Mouse (Mus musculus): Measurements from ENCODE around the gene Higd1a. TPM values are rescaled to one million over a fixed set of nuclear protein-coding genes. Genes with fewer than 3 reads are reported as not detected.

The Higd1a gene
- polyA plus RNA-seq (2012; ENCODE audit: insufficient read depth, insufficient read length, low replicate concordance, missing spikeins), result not detected in 2 replicates

DNA sequence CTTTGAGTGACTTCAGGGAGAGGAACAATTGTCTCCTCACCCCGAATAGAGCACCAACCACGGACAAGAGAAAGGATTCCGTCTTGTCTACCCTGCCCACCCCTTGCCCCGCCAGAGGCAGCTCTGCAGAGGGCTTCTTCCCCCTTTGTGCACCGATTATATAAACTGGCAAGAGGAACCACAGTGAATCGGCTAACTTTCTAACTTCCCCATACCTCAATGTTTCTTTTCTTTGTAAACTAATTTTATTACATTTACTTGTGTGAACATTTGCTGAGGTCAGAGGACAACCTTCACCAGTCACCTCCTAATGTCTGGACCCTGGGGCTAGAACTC lies at the start of gene Higd1a:
Gene Higd1a, minus strand, starts transcription at position 210 of the 336 bp plus-strand sequence.
- 5% methylated on average over 6 of the region's 6 CpGs for WGBS
- Histone ChIP-seq H3K4me3 (ENCODE audit: insufficient read depth, low read depth, low read length) (peak within 1 kb of the TSS; percentile 66), H3K27ac (ENCODE audit: insufficient read depth, low read depth, low read length) (peak within 1 kb of the TSS; percentile 78), H3K4me1 (ENCODE audit: control insufficient read depth, insufficient read depth, low read length) (no peaks in the 10 kb centered on the region)
- no peak for TF ChIP-seq CTCF (IDR thresholded peaks at IDR 0.05; ENCODE audit: insufficient read depth, low read depth, low read length)

DNA sequence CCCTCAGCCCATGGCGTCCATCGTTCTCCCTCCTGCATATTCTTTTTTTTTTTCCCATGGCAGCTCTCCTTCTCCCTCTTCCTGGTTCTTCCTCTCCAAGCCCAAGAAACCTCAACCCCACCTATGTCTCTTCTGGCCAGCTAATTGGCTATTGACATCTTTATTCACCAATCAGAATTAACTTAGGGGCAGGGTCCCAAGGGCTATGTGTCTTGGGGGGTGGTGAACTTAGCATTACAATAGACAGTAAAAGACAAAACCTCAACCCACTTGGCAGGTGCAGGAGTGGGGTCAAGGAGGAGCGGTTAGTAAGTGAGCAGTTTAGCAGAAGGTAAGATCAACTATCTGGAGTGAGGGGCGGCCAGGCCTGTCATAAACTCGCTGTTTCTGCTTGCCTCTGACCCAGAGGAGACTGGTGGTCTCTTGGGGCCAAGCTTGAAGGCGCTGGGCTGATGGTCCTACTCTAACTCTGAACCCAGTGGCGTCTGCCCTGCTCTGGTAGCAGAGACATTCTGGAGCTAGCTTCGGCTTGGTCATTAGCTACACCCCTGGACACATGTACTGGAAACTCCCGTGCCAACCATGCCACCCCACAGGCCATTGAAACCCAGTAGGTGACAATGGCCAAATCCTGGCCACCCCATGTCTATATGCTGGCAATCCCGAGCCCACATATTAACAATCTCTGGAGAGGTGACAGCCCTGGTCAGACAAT lies 49.4 kb upstream of the Higd1a start:
- H3K4me1 ChIP-seq (ENCODE audit: control insufficient read depth, insufficient read depth, low read length), result peaks cover 3% of the 10 kb centered on the region; the same call in 1 of the 2 replicates
- H3K4me3 ChIP-seq (ENCODE audit: insufficient read depth, low read depth, low read length), result no peak overlapping the region
- no peak overlapping the region for H3K27ac ChIP-seq (ENCODE audit: insufficient read depth, low read depth, low read length)
- TF ChIP-seq POLR2A (IDR thresholded peaks at IDR 0.05; ENCODE audit: insufficient read depth, low read depth, low read length), result no peak
- no peak for TF ChIP-seq CTCF (IDR thresholded peaks at IDR 0.05; ENCODE audit: insufficient read depth, low read depth, low read length)
- WGBS, result 73% methylated on average over 10 of the region's 10 CpGs

DNA sequence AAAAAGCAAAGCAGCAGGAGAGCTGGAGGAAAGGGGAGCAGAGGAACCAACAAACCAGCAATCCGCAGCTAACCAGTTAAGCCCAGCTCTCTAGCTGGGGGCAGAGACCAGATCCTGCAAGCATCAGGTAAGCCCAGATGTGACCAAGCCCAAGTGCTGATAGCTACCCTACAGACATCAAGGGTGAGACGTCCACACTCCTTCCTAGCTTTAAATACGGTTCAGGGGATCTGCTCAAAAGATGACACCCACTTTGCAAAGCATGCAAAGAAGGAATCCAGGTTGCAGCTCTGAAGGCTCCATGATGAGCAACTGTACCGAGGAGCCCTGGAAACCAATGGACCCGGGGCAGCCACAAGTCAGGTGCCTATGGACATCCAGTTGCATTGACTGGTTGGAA lies 48.3 kb upstream of the Higd1a start:
- WGBS, result 87% methylated on average over 5 of the region's 5 CpGs
- TF ChIP-seq CTCF (IDR thresholded peaks at IDR 0.05; ENCODE audit: insufficient read depth, low read depth, low read length) (no peak), POLR2A (IDR thresholded peaks at IDR 0.05; ENCODE audit: insufficient read depth, low read depth, low read length) (no peak)
- Histone ChIP-seq H3K4me1 (ENCODE audit: control insufficient read depth, insufficient read depth, low read length) (peaks cover 6% of the 10 kb centered on the region; the same call in 1 of the 2 replicates), H3K27ac (ENCODE audit: insufficient read depth, low read depth, low read length) (no peak overlapping the region), H3K4me3 (ENCODE audit: insufficient read depth, low read depth, low read length) (no peak overlapping the region)

DNA sequence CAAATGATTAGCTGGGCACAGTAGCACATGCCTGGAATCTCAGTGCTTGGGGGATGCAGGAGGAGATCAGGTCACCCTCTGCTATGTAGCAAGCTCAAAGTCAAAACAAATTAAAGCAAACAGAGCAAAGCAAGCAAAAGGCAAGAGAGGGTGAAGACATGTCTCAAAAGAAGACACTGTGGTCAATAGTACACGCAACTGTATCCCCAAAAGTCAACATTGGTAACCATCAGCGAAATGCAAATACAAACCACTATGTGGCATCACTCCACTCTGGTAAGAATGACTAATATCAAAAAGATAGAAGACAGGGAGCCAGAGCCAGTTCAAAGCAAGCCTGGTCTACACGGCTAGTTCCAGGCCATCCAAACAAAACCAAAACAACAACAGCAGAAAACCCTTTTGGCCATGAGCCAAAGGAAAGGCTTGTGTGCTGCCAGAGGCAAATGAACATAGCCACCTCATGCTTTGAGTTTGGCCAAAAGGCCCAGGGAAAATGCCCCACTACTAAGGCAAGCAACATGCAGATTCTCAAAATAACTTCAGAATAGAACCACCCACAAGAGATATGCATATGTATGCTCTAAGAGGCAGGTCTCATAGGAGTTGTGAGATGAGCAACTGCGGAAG lies 47.5 kb upstream of the Higd1a start:
- TF ChIP-seq CTCF (IDR thresholded peaks at IDR 0.05; ENCODE audit: insufficient read depth, low read depth, low read length), result no peak
- no peak for TF ChIP-seq POLR2A (IDR thresholded peaks at IDR 0.05; ENCODE audit: insufficient read depth, low read depth, low read length)
- 82% methylated on average over 4 of the region's 4 CpGs for WGBS
- Histone ChIP-seq H3K27ac (ENCODE audit: insufficient read depth, low read depth, low read length) (no peak overlapping the region), H3K4me1 (ENCODE audit: control insufficient read depth, insufficient read depth, low read length) (peaks cover 11% of the 10 kb centered on the region; the same call in 1 of the 2 replicates), H3K4me3 (ENCODE audit: insufficient read depth, low read depth, low read length) (no peak overlapping the region)

DNA sequence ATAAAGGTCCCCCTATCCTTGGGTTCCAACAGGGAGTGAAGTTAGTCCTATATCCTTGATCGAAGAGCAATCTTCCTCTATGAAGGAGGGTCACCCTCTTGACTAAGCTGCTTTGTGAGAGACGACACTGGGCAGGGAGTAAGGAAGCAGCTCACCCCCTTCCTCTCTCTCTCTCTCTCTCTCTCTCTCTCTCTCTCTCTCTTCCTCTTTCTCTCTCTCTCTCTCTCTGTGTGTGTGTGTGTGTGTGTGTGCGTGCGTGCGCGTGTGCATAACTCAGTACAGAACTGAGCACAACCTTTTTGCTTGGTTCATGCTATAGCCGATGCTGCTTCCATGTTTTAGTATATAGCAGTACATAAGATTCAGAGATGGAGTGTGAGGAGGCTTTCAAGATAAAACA lies 46.8 kb upstream of the Higd1a start:
- H3K27ac ChIP-seq (ENCODE audit: insufficient read depth, low read depth, low read length), result no peak overlapping the region
- WGBS, result 93% methylated on average over 7 of the region's 7 CpGs
- peaks cover 11% of the 10 kb centered on the region; the same call in 1 of the 2 replicates for H3K4me1 ChIP-seq (ENCODE audit: control insufficient read depth, insufficient read depth, low read length)
- no peak overlapping the region for H3K4me3 ChIP-seq (ENCODE audit: insufficient read depth, low read depth, low read length)
- TF ChIP-seq POLR2A (IDR thresholded peaks at IDR 0.05; ENCODE audit: insufficient read depth, low read depth, low read length) (no peak), CTCF (IDR thresholded peaks at IDR 0.05; ENCODE audit: insufficient read depth, low read depth, low read length) (no peak)

DNA sequence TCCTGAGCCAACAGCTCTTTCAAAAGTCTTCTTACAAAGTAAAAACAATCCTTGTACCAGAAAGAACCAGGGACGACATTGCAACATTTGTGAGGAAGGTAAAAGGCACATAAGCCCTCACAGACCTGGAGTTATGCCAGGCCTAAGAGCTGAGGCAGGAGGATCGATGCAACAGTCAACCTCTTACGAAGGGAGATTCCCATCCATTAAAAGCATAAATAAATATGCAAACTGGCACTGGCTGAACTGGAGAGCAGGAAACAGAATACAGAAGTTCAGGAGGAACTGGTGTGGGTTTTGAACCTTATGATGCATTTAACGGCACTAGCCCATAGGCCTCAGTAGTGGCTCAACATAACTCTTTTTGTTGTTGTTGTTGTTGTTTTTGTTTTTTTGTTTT lies 46.2 kb upstream of the Higd1a start:
- peaks cover 11% of the 10 kb centered on the region; the same call in 1 of the 2 replicates for H3K4me1 ChIP-seq (ENCODE audit: control insufficient read depth, insufficient read depth, low read length)
- no peak overlapping the region for H3K4me3 ChIP-seq (ENCODE audit: insufficient read depth, low read depth, low read length)
- TF ChIP-seq CTCF (IDR thresholded peaks at IDR 0.05; ENCODE audit: insufficient read depth, low read depth, low read length) (no peak), POLR2A (IDR thresholded peaks at IDR 0.05; ENCODE audit: insufficient read depth, low read depth, low read length) (no peak)
- 85% methylated on average over 4 of the region's 4 CpGs for WGBS
- no peak overlapping the region for H3K27ac ChIP-seq (ENCODE audit: insufficient read depth, low read depth, low read length)

DNA sequence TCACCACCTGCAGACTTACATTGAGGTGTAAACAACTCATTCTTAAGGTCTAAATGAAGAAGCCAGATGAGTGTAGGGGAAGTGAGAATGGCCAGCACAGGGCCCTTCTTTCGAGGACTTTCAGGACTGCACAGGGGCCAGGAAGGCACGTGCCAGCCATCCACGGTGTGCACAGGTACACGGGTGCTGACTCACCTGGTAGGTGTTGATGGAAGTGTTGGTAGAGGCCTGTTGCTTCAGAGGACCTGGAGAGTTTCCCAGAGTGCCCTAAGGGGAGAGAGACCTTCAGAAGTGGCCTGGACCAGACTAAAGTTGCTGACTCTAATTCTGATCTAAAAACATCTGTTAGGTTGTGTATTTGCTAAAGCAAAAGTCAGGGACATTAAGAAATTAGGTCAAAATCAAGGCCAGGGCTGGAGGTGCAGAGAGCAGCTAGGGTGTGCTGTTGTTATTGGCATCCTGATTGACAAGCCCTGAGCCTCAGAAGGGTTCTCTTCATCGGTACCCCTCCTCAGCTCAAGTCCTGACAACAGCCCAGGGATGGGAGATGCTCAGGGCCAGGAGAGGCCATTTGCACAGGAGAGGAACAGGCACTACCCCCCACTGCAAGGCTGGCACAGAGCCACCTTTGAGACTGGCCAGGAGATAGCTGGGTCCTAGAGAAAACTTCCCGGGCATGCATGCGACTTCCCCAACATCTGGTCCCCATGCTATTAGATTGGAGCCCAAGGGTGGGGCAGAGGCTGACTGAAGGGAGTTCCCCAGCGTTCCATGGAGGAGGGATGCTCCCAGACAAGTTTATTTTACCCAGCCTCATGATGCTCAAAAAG lies 45.5 kb upstream of the Higd1a start:
- TF ChIP-seq POLR2A (IDR thresholded peaks at IDR 0.05; ENCODE audit: insufficient read depth, low read depth, low read length), result no peak
- no peak for TF ChIP-seq CTCF (IDR thresholded peaks at IDR 0.05; ENCODE audit: insufficient read depth, low read depth, low read length)
- Histone ChIP-seq H3K27ac (ENCODE audit: insufficient read depth, low read depth, low read length) (no peak overlapping the region), H3K4me1 (ENCODE audit: control insufficient read depth, insufficient read depth, low read length) (peaks cover 11% of the 10 kb centered on the region; the same call in 1 of the 2 replicates), H3K4me3 (ENCODE audit: insufficient read depth, low read depth, low read length) (no peak overlapping the region)
- 76% methylated on average over 8 of the region's 8 CpGs for WGBS

DNA sequence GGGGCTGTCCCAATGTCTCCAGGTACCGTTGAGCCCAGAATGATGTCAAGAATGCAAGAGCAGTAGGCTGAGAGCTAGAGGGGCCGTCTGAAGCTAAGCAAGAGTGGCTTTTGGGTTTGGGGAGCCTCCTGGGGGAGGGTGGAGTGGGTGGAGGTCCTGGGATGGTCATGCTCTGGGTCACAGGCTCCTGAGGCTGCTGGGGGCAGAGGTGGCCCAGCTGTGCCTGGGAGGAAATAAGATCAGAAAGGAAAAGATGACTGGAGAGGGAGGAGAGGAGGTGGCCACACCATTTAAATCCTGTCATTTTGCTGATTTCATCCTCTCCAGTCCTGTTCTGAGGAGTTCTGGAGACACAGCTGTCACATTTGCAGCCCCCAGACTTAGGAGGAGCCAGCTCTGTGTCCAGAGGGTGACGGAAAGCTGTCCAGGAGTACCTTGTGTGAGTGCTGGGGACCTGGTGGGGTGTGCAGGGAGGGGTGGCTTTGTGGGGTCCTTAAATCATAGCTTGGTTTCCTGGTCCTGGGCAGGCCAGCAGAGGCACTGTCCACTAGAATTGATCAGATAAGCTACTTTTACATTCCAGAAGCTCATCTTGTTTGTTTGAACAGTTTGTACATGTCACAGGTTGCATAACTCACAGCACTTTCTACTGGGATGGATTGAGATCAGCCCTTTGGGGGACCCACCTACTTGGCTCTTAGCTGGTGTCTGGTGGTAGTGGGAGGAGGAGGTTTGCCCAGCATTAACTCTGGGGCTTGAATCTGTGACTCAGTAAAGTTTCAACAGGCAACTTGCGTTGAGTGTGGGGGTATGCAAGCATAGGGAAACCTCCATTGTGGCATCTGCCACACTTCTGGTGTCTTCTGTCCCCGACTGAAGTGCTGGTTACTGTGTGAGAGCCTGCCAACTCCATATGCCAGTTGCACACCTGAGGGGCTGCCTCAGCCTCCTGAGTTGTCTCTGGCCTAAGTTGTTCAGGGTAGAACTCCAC lies 43.8 kb upstream of the Higd1a start:
- no peak overlapping the region for H3K4me3 ChIP-seq (ENCODE audit: insufficient read depth, low read depth, low read length)
- peaks cover 11% of the 10 kb centered on the region; the same call in 1 of the 2 replicates for H3K4me1 ChIP-seq (ENCODE audit: control insufficient read depth, insufficient read depth, low read length)
- no peak overlapping the region for H3K27ac ChIP-seq (ENCODE audit: insufficient read depth, low read depth, low read length)
- TF ChIP-seq CTCF (IDR thresholded peaks at IDR 0.05; ENCODE audit: insufficient read depth, low read depth, low read length) (no peak), POLR2A (IDR thresholded peaks at IDR 0.05; ENCODE audit: insufficient read depth, low read depth, low read length) (no peak)
- WGBS, result 79% methylated on average over 5 of the region's 5 CpGs
